Mouse (Mus musculus) midbrain, embryonic 15.5 days (tissue): ENCODE measurements around the gene March1. TPM values are rescaled to one million over a fixed set of nuclear protein-coding genes. Genes with fewer than 3 reads are reported as not detected.

Source experiments
- ATAC-seq: fragments of 200-750 bp; cut with Nextera tagmentation; replicated peaks from 2 replicates; pipeline ENCODE4 v1.8.0; 2017; ENCODE audit warnings: moderate TSS enrichment
- H3K27ac ChIP-seq: fragments of 300-500 bp; sonication (generic); 2 replicates; pipeline ENCODE4 v1.5.1; 2015; ENCODE audit warnings: mild to moderate bottlenecking, inconsistent platforms
- H3K27me3 ChIP-seq: fragments of 300-500 bp; sonication (generic); replicated peaks from 2 replicates; pipeline ENCODE4 v1.6.1; 2015; ENCODE audit warnings: inconsistent platforms
- H3K36me3 ChIP-seq: fragments of 300-500 bp; sonication (generic); replicated peaks from 2 replicates; pipeline ENCODE4 v1.6.1; 2015; ENCODE audit warnings: inconsistent platforms
- H3K4me1 ChIP-seq: fragments of 300-500 bp; sonication (generic); 2 replicates; pipeline ENCODE4 v1.6.1; 2015; ENCODE audit warnings: inconsistent platforms
- H3K4me2 ChIP-seq: fragments of 300-500 bp; sonication (generic); 2 replicates; pipeline ENCODE4 v1.6.1; 2015; ENCODE audit warnings: inconsistent platforms, mild to moderate bottlenecking, moderate library complexity
- H3K4me3 ChIP-seq: fragments of 300-500 bp; sonication (generic); 2 replicates; pipeline ENCODE4 v1.5.1; 2015; ENCODE audit warnings: mild to moderate bottlenecking, inconsistent platforms
- H3K9ac ChIP-seq: fragments of 300-500 bp; sonication (generic); 2 replicates; pipeline ENCODE4 v1.6.1; 2015; ENCODE audit warnings: mild to moderate bottlenecking, inconsistent platforms
- H3K9me3 ChIP-seq: fragments of 300-500 bp; sonication (generic); 2 replicates; pipeline ENCODE4 v1.6.1; 2016; ENCODE audit warnings: inconsistent platforms
- WGBS: fragments of 180-500 bp; shearing (Covaris S2); methylation state at CpG from one replicate; pipeline ENCODE4 v1.1.7; 2015; ENCODE audit warnings: mixed read lengths; 5-methylcytosine and 5-hydroxymethylcytosine counted together
- polyA plus RNA-seq: library from polyadenylated mRNA; unstranded; fragments of >200 nt; fragmentation: Nextera tagmentation; extraction: Ambion mirVana; gene quantifications from 2 replicates; pipeline ENCODE4 v1.2.1, GENCODE M21; 2015

The March1 gene
- polyA plus RNA-seq, 1 experiment from 2014 or later = 56.6 TPM

- H3K4me2 ChIP-seq = no peak overlapping the region
- 80% methylated on average over 3 of the region's 3 CpGs for WGBS
- H3K27ac ChIP-seq = no peak overlapping the region
- no peak overlapping the region for H3K9ac ChIP-seq
- H3K9me3 ChIP-seq = no peaks in the 10 kb centered on the region
- no peaks in the 10 kb centered on the region for H3K4me1 ChIP-seq
- ATAC-seq = no peak
- no peaks in the 10 kb centered on the region for H3K27me3 ChIP-seq
- H3K4me3 ChIP-seq = no peak overlapping the region
- no peaks in the 10 kb centered on the region for H3K36me3 ChIP-seq
These were observed 721.9 kb downstream of the March1 start for GRCm38 (mm10) chr8:66339551-66339950.

- Histone ChIP-seq H3K4me1 (no peaks in the 10 kb centered on the region), H3K4me2 (no peak overlapping the region), H3K9me3 (no peaks in the 10 kb centered on the region), H3K36me3 (no peaks in the 10 kb centered on the region), H3K27me3 (no peaks in the 10 kb centered on the region), H3K9ac (no peak overlapping the region), H3K27ac (no peak overlapping the region), H3K4me3 (no peak overlapping the region)
- ATAC-seq = no peak
- 84% methylated on average over 1 of the region's 1 CpGs for WGBS
These were observed 725.2 kb downstream of the March1 start for GRCm38 (mm10) chr8:66342928-66343327.

GRCm38 (mm10) chr8:66362882-66363801 lies 745.4 kb downstream of the March1 start:
- Histone ChIP-seq H3K9ac (no peak overlapping the region), H3K9me3 (no peaks in the 10 kb centered on the region), H3K4me1 (no peaks in the 10 kb centered on the region), H3K27ac (no peak overlapping the region), H3K36me3 (no peaks in the 10 kb centered on the region), H3K4me3 (no peak overlapping the region), H3K4me2 (no peak overlapping the region), H3K27me3 (no peaks in the 10 kb centered on the region)
- WGBS = 73% methylated on average over 5 of the region's 5 CpGs
- ATAC-seq = peak; percentile 50

- H3K4me3 ChIP-seq = no peak overlapping the region
- H3K4me2 ChIP-seq = no peak overlapping the region
- no peak for ATAC-seq
- no peak overlapping the region for H3K27ac ChIP-seq
- WGBS = 89% methylated on average over 4 of the region's 4 CpGs
- H3K36me3 ChIP-seq = no peaks in the 10 kb centered on the region
- no peaks in the 10 kb centered on the region for H3K9me3 ChIP-seq
- H3K9ac ChIP-seq = no peak overlapping the region
- no peaks in the 10 kb centered on the region for H3K4me1 ChIP-seq
- no peaks in the 10 kb centered on the region for H3K27me3 ChIP-seq
These were observed 766.1 kb downstream of the March1 start for GRCm38 (mm10) chr8:66383694-66384373.

GRCm38 (mm10) chr8:66386008-66386407 lies 768.3 kb downstream of the March1 start:
- ATAC-seq = no peak

GRCm38 (mm10) chr8:66388693-66389092 lies 771.0 kb downstream of the March1 start:
- no peak overlapping the region for H3K9ac ChIP-seq
- H3K36me3 ChIP-seq = no peaks in the 10 kb centered on the region
- no peaks in the 10 kb centered on the region for H3K9me3 ChIP-seq
- no peak overlapping the region for H3K4me3 ChIP-seq
- WGBS = 87% methylated on average over 2 of the region's 2 CpGs
- no peak for ATAC-seq
- H3K4me1 ChIP-seq = no peaks in the 10 kb centered on the region
- no peaks in the 10 kb centered on the region for H3K27me3 ChIP-seq
- no peak overlapping the region for H3K27ac ChIP-seq
- H3K4me2 ChIP-seq = no peak overlapping the region

More at GRCm38 (mm10) chr8:66386008-66386407, 768.3 kb downstream of the March1 start:
- Histone ChIP-seq H3K4me3 (no peak overlapping the region), H3K36me3 (no peaks in the 10 kb centered on the region), H3K4me1 (no peaks in the 10 kb centered on the region), H3K9ac (no peak overlapping the region), H3K4me2 (no peak overlapping the region), H3K27me3 (no peaks in the 10 kb centered on the region), H3K27ac (no peak overlapping the region), H3K9me3 (no peaks in the 10 kb centered on the region)

GRCm38 (mm10) chr8:66391554-66391953 lies 773.9 kb downstream of the March1 start:
- Histone ChIP-seq H3K27ac (no peak overlapping the region), H3K27me3 (no peaks in the 10 kb centered on the region), H3K4me1 (no peaks in the 10 kb centered on the region), H3K9me3 (no peaks in the 10 kb centered on the region), H3K9ac (no peak overlapping the region), H3K36me3 (no peaks in the 10 kb centered on the region), H3K4me2 (no peak overlapping the region), H3K4me3 (no peak overlapping the region)
- no peak for ATAC-seq
- WGBS = 88% methylated on average over 5 of the region's 5 CpGs

- H3K4me2 ChIP-seq = no peak overlapping the region
These were observed 775.2 kb downstream of the March1 start for GRCm38 (mm10) chr8:66392900-66393299.

GRCm38 (mm10) chr8:66394148-66394547 lies 776.4 kb downstream of the March1 start:
- Histone ChIP-seq H3K4me2 (no peak overlapping the region), H3K27me3 (no peaks in the 10 kb centered on the region), H3K9ac (no peak overlapping the region), H3K4me1 (no peaks in the 10 kb centered on the region), H3K36me3 (no peaks in the 10 kb centered on the region), H3K4me3 (no peak overlapping the region), H3K27ac (no peak overlapping the region), H3K9me3 (no peaks in the 10 kb centered on the region)
- no peak for ATAC-seq
- WGBS = 84% methylated on average over 3 of the region's 3 CpGs

More at GRCm38 (mm10) chr8:66392900-66393299, 775.2 kb downstream of the March1 start:
- H3K27me3 ChIP-seq = no peaks in the 10 kb centered on the region
- no peak overlapping the region for H3K27ac ChIP-seq
- no peak for ATAC-seq
- H3K36me3 ChIP-seq = no peaks in the 10 kb centered on the region
- no peak overlapping the region for H3K4me3 ChIP-seq
- H3K4me1 ChIP-seq = no peaks in the 10 kb centered on the region
- H3K9me3 ChIP-seq = no peaks in the 10 kb centered on the region
- H3K9ac ChIP-seq = no peak overlapping the region

- H3K27me3 ChIP-seq = no peaks in the 10 kb centered on the region
- no peak overlapping the region for H3K9ac ChIP-seq
- H3K9me3 ChIP-seq = no peaks in the 10 kb centered on the region
- H3K4me1 ChIP-seq = no peaks in the 10 kb centered on the region
- H3K4me2 ChIP-seq = no peak overlapping the region
- H3K4me3 ChIP-seq = no peak overlapping the region
- no peaks in the 10 kb centered on the region for H3K36me3 ChIP-seq
- ATAC-seq = no peak
- no peak overlapping the region for H3K27ac ChIP-seq
These were observed 780.1 kb downstream of the March1 start for GRCm38 (mm10) chr8:66397811-66398210.

GRCm38 (mm10) chr8:66400050-66400449 lies 782.4 kb downstream of the March1 start:
- Histone ChIP-seq H3K9ac (no peak overlapping the region), H3K36me3 (no peaks in the 10 kb centered on the region), H3K27me3 (no peaks in the 10 kb centered on the region), H3K9me3 (no peaks in the 10 kb centered on the region), H3K4me2 (no peak overlapping the region), H3K4me1 (no peaks in the 10 kb centered on the region), H3K27ac (no peak overlapping the region), H3K4me3 (no peak overlapping the region)
- 74% methylated on average over 1 of the region's 1 CpGs for WGBS
- no peak for ATAC-seq

- Histone ChIP-seq H3K27me3 (no peaks in the 10 kb centered on the region), H3K9ac (no peak overlapping the region), H3K4me2 (no peak overlapping the region), H3K4me1 (no peaks in the 10 kb centered on the region), H3K9me3 (no peaks in the 10 kb centered on the region), H3K36me3 (no peaks in the 10 kb centered on the region), H3K4me3 (no peak overlapping the region), H3K27ac (no peak overlapping the region)
- ATAC-seq = no peak
- 80% methylated on average over 2 of the region's 2 CpGs for WGBS
These were observed 787.2 kb downstream of the March1 start for GRCm38 (mm10) chr8:66404711-66405414.
